Mouse (Mus musculus) spleen, postnatal 14 days (tissue): ENCODE measurements around the gene Olfr353.

Experiments
- DNase-seq, 2 experiments: peaks; one replicate each; pipeline ENCODE4 v3.0.0; 2021 to 2022; ENCODE audit warnings: low spot score in 2 of 2

Gene Olfr353

DNA sequence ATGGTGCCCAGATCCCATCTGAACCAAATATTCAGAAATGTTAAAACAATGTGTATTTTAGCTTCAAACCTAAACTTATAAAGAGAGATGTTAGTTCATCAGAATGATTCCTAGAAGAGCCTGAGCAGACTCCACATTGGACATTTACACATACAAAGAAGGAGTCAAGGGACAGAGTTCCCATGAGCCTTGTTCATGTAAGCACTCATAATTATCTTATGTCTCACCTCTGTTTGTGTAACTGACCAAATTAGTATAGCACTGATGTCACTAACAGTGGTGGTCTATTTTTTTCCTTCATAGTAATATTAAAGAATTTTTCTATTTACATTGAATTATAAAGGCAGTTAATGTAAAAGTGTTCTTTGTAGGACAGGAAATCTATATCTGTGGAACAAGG is at the start of gene Olfr353:
Olfr353 (minus strand) TSS at position 101 of the 400 bp plus-strand sequence.
- no peak for DNase-seq

DNA sequence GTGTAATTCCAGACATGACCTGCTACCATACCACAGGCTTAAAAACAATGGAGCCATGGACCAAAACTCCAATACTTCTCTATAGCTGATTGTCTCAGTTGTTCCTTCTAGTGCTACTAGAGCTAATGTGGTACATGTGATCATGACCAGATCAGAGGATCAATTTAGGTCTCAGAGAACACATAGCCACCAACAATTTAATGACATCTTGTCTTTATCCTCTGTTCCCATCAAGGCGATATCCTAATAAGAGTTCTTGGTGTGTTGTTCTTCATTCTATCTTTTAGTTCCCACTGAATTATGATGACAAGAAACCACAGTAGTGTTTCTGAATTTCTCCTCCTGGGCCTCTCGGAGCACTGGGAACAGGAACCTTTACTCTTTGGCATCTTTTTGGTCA is 44.1 kb upstream of the Olfr353 start, which contains the start of gene Olfr356:
Olfr356 (plus strand) TSS at position 301 of the 400 bp plus-strand sequence.
- DNase-seq = no peak

DNA sequence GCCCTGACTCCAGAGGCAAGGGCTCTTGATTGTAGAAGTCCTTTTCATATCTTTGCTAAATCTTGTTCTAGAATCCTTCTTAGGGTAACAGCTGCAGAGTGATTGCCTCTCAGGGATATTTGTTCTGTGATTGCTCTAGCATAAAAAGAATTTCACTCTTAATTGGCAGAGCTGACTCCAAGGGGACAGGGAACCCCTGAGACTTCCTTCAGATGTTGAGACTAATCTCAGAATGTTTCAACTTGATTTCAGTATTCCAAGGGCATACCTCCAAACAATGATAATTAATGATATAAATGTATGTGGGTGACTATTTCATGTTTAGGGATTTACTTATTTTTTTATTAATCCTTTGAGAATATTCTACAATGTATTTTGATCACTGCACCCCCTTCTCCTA is 36.1 kb upstream of the Olfr353 start, which contains the start of gene Olfr355:
Olfr355 (minus strand) TSS at position 101 of the 400 bp plus-strand sequence.
- no peak for DNase-seq

DNA sequence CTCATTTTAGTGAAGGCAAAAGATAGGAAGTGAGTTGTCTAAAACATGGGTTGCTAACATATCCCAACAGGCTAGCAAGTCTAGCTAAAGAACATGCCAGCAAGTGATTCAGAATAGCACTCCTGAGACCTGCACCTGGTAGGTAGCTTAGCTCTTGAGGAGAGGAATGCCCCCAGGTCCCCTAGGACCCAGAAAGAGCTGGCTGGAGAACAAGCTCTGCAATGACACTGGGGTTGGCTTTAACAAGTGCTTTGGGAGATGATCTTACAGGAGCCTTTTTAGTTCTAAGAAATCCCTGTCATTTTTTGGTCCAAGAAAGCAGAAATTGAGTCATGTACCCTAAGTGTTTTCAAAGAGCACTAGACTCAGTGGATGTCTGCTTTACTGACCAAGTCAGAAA is 12.6 kb upstream of the Olfr353 start, which contains the start of gene Olfr354:
Olfr354 (plus strand) TSS at position 301 of the 400 bp plus-strand sequence.
- DNase-seq = no peak

DNA sequence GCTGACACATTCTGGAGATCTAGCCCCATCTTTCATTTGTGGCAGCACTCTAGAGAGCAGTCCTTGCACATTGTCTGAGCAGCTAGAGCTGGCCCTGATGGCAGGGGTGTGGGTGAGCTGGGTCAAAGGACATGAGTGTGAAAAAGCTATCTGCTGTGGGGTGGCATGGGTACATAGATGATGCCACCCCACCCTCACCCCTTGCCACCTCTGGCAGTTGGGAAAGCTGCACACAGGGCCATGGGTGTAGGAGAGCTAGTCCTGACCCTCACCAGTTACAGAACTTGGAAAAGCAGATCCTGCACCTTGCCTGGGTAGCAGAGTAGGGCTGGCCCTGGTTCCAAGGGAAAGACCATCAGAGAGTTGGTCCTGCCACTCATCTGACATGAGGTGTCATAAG is 4.4 kb upstream of the Olfr353 start:
- no peak for DNase-seq

DNA sequence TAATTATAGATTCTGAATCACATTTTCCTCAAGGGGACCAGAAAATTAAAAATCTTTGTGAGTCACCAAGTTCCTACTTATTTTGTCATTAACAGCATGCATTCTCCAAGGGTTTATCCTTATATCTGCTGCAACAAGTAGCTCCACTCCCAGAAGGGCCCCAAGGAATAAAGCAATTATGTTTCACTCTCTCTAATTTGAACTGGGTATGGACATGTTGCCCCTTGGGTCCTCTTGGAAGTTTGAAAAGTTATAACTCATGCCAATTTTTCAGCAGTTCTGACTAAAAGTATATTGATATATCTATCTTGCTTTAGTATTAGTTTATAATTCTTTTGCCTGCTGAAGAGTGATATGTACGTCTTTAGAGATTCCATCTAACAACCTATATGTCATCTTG is 24.6 kb downstream of the Olfr353 start, which contains the start of gene Olfr352:
Olfr352 (plus strand) TSS at position 301 of the 400 bp plus-strand sequence.
- DNase-seq = no peak

DNA sequence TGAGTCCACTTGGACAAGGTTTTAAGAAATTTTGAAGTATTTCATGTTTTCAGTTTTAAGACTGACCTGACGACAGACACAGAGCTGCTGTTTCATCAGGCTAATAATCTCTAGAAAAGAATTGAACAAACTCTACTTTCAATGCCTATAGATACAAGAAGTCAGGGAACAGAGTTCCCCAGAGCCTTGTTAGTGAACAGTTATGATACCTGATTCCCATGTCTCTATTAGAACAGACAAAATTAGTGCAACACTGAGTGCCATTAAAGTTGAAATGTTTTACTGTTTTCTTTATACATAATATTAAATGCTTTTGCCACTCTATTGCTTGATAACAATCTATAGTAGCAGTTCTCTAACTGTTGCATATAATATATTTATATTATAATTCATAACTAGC is 30.2 kb downstream of the Olfr353 start, which contains the start of gene Olfr351:
Olfr351 (minus strand) TSS at position 101 of the 400 bp plus-strand sequence.
- no peak for DNase-seq

DNA sequence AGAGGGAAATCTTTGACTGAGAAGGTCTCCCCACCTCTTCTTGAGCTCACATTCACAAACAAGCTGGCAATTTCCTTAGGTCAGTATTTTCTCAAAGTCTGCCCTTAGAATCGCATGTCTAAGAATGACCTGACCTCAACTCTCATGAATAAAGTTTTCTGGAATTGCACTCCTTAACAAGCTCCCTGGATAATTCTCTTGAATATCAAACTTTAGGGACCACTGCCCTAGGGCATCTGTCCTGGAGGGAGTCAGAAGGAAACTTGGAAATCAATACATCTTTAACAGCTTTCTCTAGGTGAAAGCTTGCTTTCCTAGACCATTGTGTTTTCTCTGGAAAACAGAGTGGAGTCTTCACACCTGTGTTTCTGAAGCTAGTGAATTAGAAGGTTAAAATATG is 46.7 kb downstream of the Olfr353 start, which contains the start of gene Olfr350:
Olfr350 (plus strand) TSS at position 301 of the 400 bp plus-strand sequence.
- DNase-seq = no peak
